Mouse (Mus musculus): Measurements from ENCODE around the gene Abhd18. TPM values are rescaled to one million over a fixed set of nuclear protein-coding genes. Genes with fewer than 3 reads are reported as not detected.
A peak's percentile ranks its signal among the peaks of the same experiment; 100 is the strongest.

The Abhd18 gene
- total RNA-seq, 2 experiments from 2014 or later = 12.2 to 14.4 TPM

DNA sequence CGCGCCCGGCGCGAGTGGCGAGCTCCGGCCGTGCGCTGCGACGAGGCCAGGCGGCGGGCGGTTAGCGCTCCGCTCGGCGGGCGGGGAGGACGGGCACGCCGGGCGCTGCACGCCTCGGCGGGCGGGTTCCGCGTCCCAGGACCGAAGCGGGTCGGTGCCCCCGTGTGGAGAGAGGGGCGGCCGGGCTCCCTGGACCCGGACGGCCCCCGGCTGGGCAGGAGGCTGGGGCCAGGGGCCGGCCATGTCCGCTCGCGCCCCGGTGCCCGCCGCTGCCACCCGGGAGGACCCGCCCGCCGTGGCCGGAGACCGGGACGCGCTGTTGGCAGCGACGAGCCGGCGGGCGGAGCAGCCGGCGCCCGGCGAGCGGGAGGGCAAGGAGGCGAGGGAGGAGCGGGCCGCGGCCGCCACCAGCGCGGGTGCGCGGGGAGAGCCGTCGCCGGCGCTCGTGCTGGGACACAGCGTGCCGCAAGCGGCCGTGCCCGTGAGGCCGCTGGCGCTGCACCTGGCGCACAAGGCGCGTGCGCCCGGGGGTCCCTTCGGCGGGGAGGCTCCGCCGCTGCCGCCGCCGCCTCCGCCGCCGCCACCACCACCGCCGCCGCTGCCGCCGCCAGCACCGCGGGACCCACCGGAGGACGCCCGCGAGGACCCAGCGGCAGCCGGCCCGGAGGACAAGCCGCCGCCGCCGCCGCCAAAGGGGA is 103.3 kb downstream of the Abhd18 start:
- DNase-seq = no peak
- intact Hi-C loops (cut with DNase I) = no loop called here

DNA sequence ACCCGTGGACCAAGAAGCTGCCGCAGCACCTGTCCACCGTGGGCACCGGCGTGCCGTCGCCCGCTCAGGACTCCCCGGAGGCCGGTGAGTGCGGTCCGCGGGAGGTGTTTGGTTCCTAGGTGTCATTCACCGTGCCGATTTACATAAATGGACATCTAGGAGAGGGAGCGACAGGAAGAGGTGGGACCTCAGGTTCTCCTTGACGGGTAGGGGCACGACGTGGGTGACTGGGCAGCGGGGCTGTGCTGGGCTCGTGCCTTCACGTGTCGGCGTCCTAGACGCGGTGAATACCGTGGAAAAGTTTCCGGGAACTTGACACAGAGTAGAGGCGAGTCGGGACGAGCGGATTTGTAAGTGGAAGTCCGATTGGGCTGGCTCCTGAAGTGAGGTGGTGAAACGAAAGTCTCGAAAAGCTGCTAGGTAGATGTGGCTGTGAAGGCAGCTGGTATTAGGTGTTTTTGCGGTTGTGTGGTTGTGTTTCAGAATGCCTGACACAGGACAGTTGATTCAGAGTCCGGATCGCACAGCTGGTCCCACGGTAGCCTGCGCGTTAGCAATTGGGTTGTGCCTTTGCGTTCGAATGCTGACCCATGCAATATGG is 103.9 kb downstream of the Abhd18 start:
- intact Hi-C loops (cut with DNase I) = no loop called here

GRCm38 (mm10) chr3:40951365-40951764 is 104.6 kb downstream of the Abhd18 start:
- no peak for DNase-seq
- intact Hi-C loops (cut with DNase I) = no loop called here

More for the DNA sequence above, 103.9 kb downstream of the Abhd18 start:
- DNase-seq = peak; percentile 27

- intact Hi-C loops (cut with DNase I) = no loop called here
Measured at GRCm38 (mm10) chr3:40952606-40953005, 105.8 kb downstream of the Abhd18 start.

DNA sequence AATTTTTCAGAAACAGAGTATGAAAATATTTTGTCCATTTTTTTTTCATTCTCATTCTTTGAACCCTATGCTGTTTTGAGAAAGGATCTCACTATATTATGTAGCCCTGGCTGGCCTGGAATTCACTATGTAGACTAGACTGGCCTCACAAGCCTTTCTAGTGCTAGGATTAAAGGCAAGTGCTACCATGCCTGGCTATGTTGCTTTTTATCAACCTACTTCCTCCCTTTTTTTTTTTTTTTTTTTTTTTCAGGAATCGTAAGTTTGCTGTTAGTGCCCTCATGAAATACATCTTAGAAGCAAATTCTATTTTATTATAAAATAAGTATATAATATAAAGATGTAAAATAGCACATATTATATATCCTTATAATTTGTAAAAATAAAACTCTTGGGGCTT is 108.0 kb downstream of the Abhd18 start:
- intact Hi-C loops (cut with DNase I) = no loop called here
- no peak for DNase-seq

More at GRCm38 (mm10) chr3:40952606-40953005, 105.8 kb downstream of the Abhd18 start:
- no peak for DNase-seq

DNA sequence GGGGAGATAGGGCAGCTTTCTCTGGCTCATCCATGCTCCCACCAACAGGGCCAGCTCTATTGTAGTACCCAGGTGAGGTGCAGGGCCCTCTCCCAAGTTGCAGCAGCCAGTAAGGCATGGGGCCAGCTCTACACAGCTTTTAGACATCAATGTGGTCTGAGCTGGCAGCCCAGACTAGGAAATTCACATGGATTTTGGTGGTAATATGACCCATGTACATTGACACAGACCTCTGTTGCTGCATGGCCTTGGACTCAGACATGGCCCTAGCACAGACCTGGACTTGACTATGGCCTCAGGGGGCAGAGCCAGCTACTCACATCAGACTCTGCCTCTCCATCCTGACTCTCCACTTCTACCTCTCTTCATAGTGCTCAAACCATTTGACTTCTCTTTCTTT is 112.1 kb downstream of the Abhd18 start:
- no peak for DNase-seq
- intact Hi-C loops (cut with DNase I) = no loop called here

DNA sequence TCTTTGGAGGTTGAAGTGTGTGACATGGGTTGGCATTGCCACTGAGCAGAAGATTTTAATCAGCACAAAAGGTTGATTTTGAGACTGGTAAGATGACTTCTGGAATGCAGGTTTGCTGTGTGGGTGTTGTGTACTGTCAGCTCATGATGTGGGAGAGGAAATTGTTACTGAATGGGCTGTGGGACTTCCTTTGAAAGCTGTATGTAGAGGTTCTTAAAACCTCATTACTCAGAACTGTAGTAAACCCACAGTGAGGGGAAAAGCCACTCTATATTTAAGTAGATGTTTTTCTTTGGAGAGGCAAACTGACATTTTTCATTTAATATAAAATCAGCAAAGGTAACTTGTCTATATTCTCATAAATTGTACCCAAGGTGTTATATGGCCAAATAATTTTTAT is 134.0 kb downstream of the Abhd18 start:
- intact Hi-C loops (cut with DNase I) = no loop called here
- DNase-seq = no peak

DNA sequence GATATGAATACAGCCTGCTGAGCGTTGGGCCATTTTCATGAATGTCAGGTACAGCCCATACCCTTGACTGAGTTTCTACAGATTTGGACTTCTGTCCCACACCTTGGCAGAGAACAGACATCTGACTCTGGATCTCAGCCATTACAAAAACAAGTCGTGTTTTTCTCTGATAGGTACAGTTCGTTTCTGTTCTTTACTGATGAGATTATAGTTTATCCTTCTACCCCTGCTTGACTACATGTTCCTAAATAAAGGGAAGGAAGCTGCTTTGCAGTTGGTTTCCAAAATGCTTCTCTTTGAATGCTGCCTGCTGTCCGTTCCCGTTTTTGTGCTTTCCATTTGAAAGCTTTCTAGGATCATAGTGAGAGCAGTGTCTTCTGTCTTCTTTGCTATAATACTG is 140.8 kb downstream of the Abhd18 start:
- no peak for DNase-seq
- intact Hi-C loops (cut with DNase I) = no loop called here

Other genes starting within 250 kb of the Abhd18 start
- gene Slc25a31, start 138.1 kb upstream of the Abhd18 start, total RNA-seq (2021) = under 1 TPM; 0.22 to 0.24 TPM
- gene Hspa4l, start 102.5 kb upstream of the Abhd18 start, total RNA-seq (2021) = 10 to 100 TPM; 55.6 to 55.8 TPM
- 10 to 100 TPM; 10.8 to 11.8 TPM for gene Plk4, start 47.0 kb upstream of the Abhd18 start, total RNA-seq (2021)
- 10 to 100 TPM; 20.5 to 24.3 TPM for gene Mfsd8, start 84 bp upstream of the Abhd18 start, total RNA-seq (2021)
- under 1 TPM; 0.24 to 0.52 TPM for gene 1700034I23Rik, start 55.6 kb downstream of the Abhd18 start, total RNA-seq (2021)
- gene Larp1b, start 102.9 kb downstream of the Abhd18 start, total RNA-seq (2021) = 10 to 100 TPM; 20.1 to 22.0 TPM
- gene Pgrmc2, start 236.1 kb downstream of the Abhd18 start, total RNA-seq (2021) = 10 to 100 TPM; 47.4 to 47.9 TPM

All from left cerebral cortex, postnatal 4 days (tissue).